Mouse (Mus musculus) embryo, embryonic 9.5 days (tissue): ENCODE data around the gene C2cd4d.

Experiments
- DNase-seq: peaks from one replicate; pipeline ENCODE4 v3.0.0-alpha.2; 2017; ENCODE audit errors: extremely low spot score

C2cd4d gene

DNA sequence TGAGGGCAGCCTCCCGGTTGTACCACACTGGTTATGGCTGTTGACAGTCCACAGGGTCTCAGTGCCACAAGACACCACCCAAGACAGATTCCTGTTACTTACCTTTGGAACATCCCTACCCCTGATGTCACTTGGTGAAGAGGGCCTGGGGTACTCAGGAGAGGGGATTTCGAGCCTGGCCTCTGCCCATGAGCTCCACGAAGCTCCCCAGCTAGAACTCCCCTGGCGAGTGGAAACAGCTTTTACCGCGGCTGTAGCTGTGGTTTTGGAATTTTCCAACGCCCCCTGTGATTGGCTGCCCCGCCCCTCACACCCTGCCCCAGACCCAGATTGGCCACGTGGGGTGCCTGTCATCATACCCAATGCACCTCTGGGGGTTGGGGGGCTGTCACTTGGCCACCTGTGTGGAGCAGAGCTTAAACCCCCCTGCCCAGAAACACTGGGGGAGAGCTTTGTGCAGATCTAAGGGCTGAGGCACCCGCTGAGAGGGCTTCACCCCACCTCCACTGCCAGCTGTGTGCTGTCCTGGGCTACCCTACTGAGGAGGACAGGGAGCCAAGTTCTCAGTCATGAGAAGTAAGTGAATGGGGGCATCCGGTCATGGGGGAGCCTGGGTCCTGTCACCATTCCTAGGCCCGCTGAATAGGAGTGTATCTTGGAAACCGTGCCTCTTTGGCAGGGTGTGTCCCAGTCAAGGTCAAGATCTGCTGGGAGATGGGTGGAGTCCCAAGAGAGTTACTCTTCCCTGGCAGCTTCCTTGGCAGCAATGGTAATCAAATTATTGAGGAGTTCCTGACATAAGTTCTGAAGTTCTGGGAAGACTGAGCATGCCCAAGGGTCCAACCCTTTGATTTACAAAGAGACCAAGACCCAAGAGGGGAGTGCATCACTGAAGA, 15.0 kb downstream of the C2cd4d start:
- DNase-seq = no peak

DNA sequence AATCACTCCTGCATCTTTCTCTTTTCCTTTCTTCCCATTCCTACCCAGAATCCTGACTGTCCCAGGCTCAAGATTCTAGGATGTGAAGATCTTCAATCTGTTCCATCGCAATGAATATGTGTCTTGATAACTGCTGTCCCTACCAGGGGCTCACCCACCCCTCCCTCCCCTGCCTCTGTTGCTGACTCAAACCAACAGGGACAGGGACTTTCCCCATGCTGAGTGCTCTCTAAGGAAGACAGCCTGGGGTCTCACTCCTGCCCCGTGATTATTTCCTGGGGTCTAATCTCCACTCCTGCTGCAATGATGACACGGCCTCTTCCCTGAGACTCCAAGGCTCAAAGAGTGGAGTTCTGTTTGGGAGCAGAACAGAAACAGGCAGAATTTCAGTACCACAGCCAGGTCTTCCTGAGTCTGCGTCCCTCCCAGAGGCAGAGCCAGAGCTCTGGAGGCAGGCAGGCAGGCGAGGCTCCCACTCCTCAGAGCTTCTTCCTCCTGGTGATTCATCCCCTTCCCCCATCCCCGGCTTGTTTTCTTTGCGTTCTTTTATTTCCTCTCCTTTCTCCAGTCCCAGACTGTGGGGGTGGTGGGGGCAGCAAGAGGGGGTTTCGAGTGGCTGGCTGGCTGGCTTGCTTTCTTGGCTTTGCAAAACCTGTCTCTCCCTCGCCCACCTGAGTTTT, 17.7 kb downstream of the C2cd4d start:
- no peak for DNase-seq

DNA sequence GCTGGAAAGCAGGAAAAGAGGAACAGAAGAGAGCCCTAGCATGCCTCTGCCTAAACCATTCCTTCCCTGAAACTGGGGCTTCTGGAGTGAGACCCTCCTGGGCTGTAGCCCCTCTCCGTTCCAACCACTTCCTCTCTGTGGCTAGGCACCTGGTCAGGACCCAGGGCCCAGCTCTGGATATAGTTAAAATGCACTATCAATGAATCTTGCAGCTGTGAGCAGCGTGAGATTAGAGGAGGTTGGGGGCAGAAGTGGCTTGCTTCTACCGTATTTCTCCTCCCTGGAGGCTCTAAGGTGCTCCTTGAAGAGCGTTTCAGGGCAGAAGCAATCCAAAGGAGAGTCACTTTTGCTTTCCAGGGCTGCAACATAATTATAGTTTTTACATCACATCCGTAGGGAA, 20.1 kb downstream of the C2cd4d start:
- no peak for DNase-seq

DNA sequence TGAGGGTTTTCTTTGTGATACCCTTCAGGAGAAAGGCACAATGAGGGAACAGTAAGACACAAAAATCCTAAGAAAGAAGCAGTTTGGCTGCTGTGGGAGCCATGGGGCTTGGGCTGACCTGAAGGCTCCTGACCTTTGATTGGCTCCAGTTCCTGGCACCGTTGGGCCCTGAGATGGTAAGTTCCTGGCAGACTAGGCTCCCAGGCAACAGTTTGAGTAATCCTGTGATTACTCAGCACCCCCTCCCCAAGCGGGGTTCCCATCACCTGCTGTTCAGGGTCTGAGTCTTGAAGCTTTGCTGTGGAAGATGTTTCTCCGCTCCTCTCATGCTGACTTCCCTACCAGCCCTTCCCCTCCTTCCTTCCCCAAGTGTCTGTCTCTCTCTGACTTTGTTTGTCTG, 21.2 kb downstream of the C2cd4d start:
- no peak for DNase-seq

DNA sequence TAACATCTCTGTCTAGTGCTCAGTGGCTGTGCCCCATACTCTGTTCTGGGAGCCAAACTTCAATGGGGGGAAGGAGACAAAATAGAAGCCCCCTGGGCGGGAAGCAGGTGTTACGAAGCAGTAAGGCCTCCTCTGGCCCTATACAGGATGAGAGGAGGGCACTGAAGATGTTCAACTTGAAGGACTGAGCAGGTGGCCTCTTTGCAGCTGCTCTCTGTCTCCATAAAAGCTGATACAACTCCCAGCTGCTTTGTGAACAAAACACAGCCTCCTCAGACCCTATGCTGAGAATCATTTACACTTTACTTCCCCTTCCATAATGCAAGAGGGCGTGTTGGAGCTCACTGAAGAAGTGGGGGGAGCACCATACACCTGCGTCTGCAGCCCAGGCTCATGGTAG, 24.4 kb downstream of the C2cd4d start:
- DNase-seq = no peak

DNA sequence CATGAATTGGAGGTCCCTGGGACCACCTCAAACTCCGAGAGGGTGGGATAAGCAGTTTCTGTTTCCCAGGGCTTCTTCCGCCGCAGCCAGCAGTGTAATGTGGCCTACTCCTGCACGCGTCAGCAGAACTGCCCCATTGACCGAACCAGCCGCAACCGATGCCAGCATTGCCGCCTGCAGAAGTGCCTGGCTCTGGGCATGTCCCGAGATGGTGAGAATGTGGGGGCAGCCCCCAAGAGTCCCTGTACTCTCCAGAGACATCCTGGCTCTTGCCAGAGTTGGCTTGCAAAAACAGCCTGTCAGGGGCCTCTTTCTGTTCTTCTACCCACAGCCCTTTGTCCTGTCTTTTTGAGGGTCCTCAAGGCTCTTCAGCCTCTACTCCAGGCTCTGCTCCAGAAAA, 25.2 kb downstream of the C2cd4d start:
- DNase-seq = no peak

DNA sequence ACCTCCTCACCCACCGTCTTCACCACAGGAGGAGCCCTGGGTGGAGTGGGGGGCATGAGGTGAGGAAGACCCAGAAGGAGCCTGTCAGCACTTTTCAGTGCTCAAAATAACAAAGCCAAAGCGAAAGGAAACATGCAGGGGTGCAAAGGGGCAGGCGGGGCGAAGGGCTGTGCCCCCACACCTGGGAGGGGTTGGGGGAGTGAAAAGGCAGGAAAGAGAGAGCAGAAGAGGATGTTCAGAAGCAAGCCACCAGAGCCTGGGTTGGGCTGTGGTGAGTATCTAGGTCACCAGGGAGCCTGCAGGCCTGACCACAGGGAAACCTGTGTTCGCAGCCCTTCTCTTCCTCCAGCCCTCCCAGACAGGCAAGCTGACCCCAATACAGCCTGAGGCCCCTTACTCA, 25.8 kb downstream of the C2cd4d start:
- DNase-seq = no peak

DNA sequence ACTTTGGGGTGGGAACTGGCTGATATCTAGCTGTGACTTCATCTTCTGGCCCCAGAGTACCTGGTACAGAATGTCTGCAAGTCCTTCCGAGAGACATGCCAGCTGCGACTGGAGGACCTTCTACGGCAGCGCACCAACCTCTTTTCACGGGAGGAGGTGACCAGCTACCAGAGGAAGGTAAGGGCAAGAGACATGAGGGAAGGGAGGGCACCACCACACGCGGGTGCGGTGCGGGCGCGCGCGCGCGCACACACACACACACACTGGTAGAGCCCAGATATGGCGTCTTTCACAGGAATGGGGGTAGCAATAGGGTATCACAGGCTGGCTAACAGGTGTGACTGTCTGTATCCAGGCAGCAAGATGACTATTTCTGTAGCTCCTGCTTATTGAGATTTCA, 27.2 kb downstream of the C2cd4d start:
- DNase-seq = no peak

DNA sequence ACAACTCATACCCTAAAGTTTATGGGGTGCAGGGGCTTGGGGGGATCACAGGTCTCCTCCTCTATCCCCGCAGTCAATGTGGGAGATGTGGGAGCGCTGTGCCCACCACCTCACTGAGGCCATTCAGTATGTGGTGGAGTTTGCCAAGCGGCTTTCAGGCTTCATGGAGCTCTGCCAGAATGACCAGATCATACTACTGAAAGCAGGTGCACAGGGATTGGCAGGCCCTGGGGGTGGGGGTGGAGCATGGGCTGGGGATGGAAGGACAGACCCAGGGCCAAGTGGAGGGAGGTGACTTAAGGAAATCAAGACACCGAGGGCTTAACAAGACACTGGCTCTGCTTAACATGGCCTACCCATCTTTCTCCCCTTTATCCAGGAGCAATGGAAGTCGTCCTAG, 28.8 kb downstream of the C2cd4d start:
- DNase-seq = no peak

DNA sequence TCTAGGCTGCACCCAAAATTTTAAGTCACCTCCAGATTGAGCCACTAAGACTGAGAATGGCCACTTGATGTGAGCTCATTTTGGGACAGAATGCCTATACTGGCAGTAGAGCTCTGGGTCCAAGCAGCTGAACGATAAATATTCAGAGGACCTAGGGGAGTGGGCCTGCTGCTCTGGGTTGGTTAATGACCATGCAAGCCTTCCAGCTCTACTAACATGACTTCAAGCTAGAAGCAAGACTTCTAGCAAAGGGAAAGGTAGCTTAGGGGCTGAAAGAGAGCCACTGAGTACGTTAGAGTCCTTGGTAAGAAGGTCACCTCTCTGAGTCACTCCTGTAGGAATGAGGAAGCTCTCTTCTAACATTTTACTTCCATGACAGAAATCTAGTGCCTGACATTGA, 29.9 kb downstream of the C2cd4d start:
- no peak for DNase-seq

DNA sequence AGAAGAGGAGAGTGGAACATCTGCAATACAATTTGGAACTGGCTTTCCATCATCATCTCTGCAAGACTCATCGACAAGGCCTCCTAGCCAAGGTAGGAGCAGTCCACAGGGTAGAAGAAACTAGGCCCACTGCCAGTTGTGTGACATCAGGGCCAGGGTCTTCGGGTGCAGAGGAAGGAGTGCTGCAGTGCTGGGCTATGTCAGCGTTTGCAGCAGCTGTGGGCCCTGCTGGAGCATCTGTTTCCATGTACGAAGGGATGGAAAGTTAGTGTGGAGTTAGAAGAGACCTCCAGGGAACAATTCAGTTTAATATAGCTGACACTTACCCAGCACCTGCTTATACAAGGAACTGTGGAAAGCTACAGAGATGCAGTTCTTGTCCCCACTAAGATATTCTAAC, 30.8 kb downstream of the C2cd4d start:
- no peak for DNase-seq

DNA sequence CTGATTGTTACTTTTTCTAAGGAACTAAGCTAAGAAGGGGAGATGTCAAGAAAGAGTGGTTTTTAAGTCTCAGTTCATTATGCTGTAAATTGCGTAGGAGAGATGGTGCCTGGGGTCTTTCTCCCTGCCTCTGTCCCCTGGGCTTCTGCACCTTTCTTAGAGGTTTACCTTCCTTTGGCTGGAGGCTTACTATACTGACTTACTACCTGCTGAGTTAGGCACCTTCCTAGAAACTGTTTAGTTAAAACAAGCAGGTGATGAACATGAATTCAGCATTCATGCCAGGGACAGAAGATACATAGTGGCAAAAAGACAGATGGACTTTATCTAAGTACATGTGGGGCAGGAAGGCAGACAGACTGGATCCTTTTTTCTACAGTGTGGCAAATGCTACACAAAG, 34.1 kb downstream of the C2cd4d start:
- DNase-seq = no peak

DNA sequence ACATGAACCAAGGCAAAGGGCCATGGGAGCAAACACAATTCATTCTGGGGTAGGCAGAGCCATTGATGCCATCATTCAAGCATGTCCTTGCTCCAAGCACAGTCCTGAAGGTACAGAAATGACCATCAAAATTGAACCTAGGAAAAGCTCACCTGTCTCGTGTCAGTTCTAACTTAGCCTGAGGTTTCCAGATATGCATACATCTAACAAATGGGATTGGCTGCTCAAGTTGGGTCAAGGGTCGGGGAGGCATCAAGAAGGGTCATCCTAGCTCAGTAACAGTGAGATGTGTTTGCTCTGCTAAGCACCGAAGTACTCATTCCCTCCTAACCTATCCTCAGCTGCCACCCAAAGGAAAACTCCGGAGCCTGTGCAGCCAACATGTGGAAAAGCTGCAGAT, 34.6 kb downstream of the C2cd4d start:
- DNase-seq = no peak

DNA sequence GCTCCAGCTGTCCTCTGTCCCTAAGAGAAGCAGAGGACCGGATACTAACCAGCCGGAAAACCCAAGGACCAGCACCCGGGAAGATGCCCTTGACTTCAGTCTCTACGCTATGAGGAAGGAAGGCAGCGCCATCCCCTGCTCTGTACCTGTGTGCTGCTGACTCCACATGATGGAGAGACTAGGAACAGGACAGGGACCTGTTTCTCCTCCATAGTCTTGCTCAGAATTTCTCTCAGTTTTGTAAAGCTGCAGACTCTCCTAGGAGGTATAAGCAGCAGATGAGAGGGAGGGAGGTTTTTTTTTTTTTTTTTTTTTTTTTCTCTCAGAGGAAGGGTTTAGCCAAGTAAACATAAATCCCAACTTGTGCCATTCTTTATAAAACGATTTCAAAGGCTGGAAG, 36.0 kb downstream of the C2cd4d start, which contains the start of gene Lingo4:
Gene Lingo4, plus strand, starts transcription at position 301 of the 400 bp plus-strand sequence.
- no peak for DNase-seq

DNA sequence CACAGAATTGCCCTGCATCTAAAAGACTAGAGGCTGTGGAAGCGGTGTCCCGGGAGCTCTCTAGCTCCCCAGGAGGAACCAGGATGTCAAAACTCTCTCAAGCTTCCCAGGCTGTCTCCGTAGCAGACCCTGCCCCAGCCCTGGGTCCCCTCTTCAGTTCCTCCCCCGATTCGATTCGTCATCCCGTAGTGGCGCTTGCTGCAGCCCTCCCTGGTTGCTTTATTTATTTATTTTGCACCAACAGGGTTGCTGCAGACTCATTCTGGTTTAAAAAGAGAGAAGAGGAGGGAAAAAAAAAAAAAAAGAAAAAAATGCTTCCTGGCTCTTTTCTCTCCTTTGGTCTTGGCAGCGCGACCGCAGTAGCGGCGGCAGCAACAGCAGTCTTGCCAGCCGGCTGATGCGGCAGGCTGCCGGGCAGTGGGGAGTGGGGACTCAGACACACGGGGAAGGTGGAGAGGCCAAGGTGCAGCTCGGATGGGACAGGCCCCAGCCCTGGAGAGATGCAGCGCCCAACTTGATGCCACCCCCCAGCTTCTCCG, 36.8 kb downstream of the C2cd4d start:
- DNase-seq = peak; percentile 50

DNA sequence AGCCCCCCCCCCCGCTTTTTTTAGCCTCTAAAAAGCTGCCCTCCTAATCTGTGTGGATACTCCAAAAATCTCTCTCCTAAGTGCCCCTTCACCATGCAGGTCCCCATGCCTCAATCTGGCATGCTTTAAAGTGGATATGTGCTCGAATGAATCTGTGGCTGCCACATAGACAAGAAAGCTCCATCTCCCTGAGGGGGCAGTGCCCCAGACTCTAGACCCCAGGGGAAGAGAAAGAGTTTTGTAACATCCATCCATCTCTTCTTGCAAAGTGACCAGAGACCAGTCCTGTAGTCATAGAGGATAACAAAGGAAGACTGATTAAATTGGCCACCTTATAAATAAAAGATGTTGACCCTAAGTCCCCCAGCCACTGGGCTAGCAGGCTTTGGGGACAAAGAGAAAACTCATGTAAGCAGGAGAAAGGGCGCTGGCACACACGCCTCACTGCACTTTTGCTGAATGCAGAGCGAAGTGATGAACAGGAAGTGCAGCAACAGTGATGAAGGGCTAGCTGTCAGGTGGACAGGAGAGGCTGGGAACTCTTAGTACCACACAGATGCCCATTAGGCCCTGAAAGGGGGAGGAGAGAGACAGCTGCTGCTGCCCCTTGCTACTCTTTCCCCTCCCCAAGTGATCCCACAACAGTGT, 37.5 kb downstream of the C2cd4d start:
- DNase-seq = no peak

DNA sequence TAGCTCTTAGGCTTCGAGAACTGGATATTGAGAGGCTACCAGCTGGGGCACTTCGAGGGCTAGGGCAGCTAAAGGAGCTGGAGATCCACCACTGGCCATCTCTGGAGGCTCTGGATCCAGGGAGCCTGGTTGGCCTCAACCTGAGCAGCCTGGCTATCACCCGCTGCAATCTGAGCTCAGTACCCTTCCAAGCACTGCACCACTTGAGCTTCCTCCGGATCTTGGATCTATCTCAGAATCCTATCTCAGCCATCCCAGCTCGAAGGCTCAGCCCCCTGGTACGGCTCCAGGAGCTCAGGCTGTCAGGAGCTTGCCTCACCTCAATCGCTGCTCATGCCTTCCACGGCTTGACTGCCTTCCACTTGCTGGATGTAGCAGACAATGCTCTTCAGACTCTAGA, 40.2 kb downstream of the C2cd4d start:
- DNase-seq = no peak

DNA sequence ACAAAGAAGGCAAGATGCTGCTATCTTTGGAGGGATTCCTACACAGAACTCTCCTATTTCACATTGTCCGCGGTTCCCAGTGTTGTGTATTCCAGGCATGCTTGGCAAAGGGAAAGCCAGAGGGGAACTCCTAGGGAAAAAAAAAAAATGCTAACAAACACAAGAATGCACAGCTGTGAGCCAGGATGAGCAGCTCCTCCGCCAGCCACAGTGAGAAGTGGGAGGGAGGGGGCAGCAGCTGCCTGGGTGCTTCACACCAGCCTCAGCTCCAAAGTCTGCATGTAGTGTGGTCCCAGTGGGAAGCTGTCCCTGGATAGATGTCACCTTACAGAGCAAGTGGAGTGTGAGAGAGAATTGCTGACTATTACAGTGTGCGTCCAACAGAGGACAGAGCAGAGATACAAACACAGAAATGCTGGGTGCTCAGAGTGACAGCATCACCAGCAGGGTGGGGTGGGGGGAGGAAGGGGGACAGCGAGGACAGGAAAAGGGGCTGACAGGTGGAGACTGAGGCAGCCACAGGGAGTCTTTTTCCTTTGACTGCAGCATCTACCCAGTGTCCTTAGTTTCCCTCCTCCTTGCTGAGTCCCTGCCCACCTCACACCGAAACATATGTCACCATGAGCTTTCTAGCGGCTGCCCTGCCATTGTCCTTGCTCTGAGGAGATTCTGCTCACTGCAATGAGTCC, 42.3 kb downstream of the C2cd4d start:
- DNase-seq = no peak

DNA sequence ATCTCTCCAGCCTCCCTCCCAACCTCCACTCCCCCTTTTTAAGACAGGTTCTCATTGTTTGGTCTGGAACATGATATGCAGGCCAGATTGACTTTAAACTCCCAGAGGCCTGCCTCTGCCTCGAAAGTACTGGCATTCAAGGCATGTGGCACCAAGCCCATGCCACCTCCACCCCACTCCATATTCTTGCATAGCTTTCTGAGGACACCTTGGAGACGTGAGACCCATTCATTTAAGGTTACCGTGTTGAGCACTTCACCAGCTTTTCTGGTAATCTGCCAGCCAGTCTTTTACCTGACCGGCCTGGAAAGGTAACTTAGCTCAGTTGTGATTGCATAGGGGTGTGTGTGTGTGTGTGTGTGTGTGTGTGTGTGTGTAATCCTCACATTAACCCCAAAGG, 43.3 kb downstream of the C2cd4d start:
- no peak for DNase-seq

DNA sequence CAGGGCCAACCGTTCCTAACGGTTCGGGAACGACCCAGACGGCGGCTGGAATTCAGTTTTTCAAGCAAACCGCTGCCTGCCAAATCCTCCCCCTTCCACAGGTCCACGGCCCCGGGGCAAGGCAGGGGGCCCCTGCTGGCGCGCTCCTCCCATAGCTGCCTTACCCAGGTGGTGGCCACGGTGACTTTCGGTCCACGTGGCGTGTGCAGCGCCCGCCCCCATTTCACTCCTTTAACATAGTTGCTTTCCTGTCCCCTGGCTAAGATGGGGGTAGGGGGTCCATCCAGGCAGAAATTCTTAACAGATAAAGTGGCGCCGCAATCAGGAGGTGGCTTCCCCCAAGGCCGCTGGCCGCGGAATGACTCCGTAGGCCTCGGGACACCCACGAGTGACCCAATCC, 50.3 kb downstream of the C2cd4d start:
- DNase-seq = no peak

DNA sequence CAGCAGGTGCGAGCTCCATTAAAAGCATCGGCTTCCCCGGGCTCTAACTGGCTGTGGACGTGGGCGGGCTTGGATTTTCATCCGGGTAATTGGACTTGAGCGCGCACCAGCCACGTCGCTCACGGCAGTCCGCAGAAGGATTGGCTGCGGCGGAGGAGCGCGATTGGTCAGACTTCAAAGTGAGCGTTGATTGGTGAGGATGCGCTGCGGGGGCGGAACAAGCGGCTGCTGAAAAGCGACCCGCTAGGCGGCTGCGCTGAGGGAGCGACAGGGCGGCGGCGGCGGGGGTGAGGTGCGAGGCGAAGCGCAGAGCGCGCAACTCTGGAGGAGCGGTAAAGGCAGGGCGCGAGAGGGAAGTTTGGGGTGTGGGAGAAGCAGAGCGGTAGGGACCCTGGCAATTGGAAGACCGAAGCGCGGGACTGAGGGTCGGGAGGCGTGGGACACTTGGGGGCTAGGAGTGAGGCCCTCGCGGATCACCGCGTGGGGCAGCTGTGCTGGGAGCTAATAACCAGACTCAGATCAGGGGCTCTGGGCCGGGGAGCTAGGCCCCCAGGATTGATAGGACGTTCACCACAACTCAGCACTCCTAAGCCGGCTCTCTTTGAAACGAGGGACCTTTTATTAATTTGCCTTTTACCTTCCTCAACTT, 50.9 kb downstream of the C2cd4d start, which contains the start of gene Tdrkh:
Gene Tdrkh, plus strand, starts transcription at position 243 of the 649 bp plus-strand sequence.
- peak; percentile 94 for DNase-seq
